Mouse (Mus musculus): ENCODE results near the gene Ppid.
"Not testable (repeated sequence)": the region's sequence is repeated elsewhere in the genome, so short reads cannot be mapped to it uniquely, and the experiment has no call there.

Ppid gene

GRCm38 (mm10) chr3:79573376-79573775, 17.8 kb upstream of the Ppid start:
- not testable (repeated sequence) for DNase-seq

GRCm38 (mm10) chr3:79574336-79574735, 16.8 kb upstream of the Ppid start:
- no peak for DNase-seq

- peak; percentile 55 for DNase-seq
These were observed 15.3 kb upstream of the Ppid start for GRCm38 (mm10) chr3:79575576-79576467.

DNA sequence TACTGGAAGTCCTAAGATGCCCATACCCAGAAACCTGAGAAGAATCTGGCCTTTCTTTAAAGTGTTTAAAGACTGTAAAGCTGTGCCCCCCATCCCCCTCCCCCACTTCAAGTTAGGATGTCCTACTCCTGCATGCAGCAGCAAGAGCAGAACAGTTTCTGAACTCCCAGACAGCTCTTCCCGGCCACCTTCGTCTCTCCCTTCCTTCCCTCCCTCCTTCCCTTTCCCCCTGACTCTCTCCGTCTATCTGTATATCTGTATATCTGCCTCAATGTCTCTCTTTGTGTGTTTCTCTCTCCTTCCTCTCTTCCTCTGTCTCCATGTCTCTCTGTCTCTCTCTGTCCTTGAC, 14.7 kb upstream of the Ppid start:
- no peak for DNase-seq

GRCm38 (mm10) chr3:79576865-79577264, 14.3 kb upstream of the Ppid start:
- no peak for DNase-seq

DNA sequence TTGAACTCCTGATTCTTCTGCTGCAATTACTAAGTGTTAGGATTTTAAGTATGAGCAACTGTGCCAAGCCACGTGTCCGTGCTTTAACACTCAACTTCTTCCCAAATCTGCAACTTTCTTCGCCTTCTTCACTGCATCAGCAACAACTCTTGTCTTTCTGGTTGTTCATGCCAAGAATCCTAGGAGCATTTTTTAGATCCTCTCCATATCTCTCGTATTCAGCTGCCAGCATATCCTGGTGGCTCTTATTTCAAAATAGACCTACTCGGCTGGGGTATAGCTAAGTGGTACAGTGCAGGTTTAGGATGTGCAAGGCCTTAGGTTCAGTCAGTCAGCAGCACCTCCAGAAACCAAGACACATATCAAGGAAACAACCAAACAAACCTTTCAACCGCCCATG, 13.5 kb upstream of the Ppid start:
- no peak for DNase-seq

DNA sequence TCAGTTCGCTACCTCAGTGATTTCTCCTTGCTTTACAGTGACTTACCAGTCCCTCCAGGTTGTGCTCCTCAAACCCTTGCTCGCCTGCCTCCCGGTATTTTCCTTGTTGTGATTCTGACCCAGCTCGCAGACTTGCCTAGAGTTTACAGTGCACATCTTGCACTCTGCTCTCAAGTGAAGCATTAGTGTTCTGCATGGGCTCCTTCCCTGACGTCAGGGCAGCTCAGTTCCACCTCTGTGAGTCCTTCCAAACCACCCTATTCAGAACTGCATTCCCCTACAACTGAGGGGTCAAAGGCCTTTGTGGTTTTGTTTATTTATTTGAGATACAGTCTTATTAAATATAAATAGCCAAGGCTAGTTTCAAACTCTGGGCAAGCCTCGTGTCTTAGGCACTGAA, 13.0 kb upstream of the Ppid start:
- no peak for DNase-seq

DNA sequence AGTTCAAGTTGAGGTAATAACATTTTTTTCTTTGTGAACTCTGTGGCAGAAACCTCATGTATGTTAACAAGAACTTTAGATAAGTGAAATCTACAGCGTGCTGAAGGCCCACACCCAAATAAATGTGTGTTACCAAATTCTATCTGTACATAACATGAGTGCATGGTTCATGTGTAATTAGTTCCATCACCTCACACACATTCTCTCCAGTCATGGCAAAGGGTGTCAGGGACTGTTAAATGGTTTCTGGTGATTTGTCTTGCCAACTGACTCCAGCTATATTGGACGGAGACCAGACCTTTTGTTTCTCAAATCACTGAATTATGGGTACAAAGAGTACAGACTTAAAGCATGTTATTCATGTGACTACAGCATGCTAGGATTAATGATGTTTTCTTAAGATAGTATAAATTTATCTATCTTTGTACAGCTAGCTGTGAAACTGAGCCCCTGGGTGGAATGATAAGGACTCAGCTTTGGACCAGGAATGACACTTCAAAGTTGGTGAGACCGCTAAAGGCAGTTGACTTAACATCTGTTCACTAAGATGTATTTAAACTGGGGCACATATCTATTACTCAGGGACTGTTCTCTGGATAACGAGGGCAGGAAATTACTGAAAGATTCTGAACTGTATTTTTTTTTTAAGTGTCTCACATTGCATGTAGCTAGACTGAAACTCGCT, 11.1 kb upstream of the Ppid start:
- no peak for DNase-seq

- DNase-seq, result peak; percentile 94
These were observed 4.3 kb upstream of the Ppid start for GRCm38 (mm10) chr3:79586804-79587203.

GRCm38 (mm10) chr3:79589671-79590070, 1.5 kb upstream of the Ppid start:
- DNase-seq, result no peak

DNA sequence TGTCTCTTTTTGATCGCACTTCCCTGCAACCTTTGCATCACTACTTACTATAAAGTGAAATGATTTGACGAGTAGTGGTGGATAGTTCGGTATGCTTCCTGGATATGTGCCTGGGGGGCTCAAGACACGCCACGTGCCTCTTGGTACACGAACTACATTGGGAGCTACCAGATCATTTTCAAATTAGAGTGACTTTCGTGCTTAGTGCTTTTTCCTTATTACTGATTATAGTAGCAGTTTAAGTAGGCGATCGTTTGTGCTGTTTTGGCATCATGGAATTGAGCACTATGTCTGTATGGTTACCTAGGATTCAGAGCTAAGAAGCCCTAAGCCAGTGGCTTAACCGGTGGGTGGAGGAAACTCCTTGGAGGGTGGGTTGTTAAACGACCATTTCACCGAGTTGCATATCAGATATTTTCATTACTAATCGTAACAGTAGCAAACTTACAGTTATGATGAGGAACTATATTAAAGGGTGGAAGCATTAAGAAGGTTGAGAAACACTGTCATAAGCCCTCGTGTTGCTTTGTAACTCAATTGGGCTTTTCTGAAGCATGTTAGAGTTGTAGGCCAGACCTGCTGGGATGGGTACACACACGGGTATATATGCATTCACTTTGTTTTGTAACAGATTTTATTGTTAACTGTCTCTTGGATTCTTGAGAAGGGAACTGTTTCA, 790 bp downstream of the Ppid start:
- no peak for DNase-seq

GRCm38 (mm10) chr3:79595468-79595867, 4.3 kb downstream of the Ppid start:
- DNase-seq, result no peak

GRCm38 (mm10) chr3:79609886-79610285, 18.7 kb downstream of the Ppid start:
- DNase-seq, result no peak

DNA sequence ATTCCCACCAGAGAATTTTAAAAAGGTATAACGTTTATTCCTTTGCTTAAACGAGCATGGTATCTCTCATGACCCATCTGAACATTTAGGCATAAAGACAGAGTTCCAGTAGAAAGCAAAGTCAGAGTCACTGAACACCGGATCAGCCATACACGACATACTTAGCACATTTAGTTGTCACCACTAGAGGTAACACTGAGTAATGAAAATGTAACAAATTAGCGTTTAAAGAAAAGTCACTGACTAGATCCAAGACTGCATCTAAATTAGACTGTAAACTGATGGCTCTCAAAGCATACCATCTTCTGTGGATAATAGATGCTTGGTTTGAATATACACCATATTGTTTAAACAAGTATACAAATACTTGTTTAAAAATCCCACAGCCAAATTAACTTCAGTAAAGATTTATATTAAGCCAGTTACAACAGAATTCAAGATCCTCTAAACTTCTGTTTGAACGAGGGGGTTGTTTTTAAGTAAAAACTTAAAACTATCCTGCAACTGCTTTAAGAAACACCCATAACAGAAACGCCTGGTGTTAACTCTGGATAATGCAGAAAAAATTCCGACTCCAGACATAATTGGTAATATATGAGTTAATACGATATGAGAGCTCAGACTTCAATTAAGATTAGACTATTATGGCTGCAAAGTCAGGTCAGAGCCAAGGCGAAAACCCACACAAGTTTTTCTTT, 36.5 kb downstream of the Ppid start:
- no peak for DNase-seq

GRCm38 (mm10) chr3:79628182-79628560, 37.0 kb downstream of the Ppid start:
- DNase-seq, result no peak

- DNase-seq, result peak; percentile 95
These were observed 37.6 kb downstream of the Ppid start, which contains the start of gene 4930579G24Rik for GRCm38 (mm10) chr3:79628561-79629415. TSS of gene 4930579G24Rik (plus strand) at chr3:79629079.

GRCm38 (mm10) chr3:79629416-79629730, 38.2 kb downstream of the Ppid start, which contains the start of gene Etfdh:
TSS of gene Etfdh (minus strand) at chr3:79629500.
- no peak for DNase-seq

DNA sequence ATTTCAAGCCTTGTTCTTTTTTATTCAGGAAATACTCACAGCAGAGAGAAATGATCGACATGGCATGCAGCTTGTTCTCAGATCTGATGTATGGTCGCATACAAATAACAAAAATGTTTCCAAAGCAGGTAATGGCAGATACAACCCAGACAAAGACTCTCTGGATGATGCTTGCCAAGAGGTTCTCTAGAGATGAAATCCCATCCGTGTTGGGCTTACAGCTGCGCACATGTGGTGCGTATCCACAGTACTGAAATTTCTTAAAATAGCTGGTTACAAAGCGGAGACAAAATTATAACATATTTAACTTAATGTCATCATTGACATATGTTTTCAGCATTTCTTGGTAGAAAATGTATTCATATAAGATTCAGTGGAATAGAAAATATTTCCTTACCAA, 61.0 kb downstream of the Ppid start:
- DNase-seq, result no peak
